Mouse (Mus musculus) MEL-GATA-1-ER (cell line): ENCODE data around the gene Vmn1r6.
"Not testable (repeated sequence)": the region's sequence is repeated elsewhere in the genome, so short reads cannot be mapped to it uniquely, and the experiment has no call there.

ENCODE experiments used
- DNase-seq: peaks from one replicate; pipeline ENCODE4 v3.0.0-alpha.2; 2012; ENCODE audit warnings: low read depth; ENCODE audit errors: extremely low read depth

Vmn1r6 gene

DNA sequence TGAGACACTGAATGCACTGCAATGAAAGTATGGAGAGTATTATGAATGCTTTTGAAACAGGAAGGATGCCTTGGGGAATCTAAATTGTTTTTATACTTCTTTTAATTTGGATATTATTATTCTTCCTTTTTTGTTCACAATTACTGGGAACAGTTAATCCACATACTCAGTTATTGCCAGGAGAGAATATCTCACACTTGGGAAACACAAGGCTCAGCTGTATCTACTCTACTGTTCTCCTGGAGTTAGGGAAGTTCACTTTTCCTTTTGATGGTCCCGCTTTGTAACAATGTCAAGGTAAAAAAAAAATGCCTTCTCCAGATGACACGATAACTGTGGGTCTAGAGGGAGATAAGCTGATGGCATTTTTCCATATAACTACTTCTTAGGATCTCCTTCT lies at the start of gene Vmn1r6:
Gene Vmn1r6 (plus strand): TSS at position 301 of the 400 bp plus-strand sequence.
- no peak for DNase-seq

DNA sequence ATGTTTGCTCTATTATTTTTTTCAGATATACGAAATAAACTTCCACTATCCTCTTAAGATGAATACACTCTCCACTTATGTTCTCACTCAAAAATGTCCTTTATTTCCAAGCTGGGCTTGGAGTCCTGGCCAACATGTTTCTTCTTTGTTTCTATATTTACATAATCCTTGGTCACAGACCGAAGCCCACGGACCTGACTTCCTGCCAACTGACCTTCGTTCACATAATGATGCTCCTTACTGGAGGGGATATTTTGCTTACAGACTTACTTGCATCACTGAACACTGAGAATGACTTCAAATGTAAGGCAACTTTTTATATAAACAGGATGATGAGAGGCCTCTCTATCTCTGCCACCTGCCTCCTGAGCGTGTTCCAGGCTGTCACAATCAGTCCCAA lies 40.6 kb upstream of the Vmn1r6 start:
- no peak for DNase-seq

GRCm38 (mm10) chr6:56969973-56970372 lies 27.1 kb upstream of the Vmn1r6 start, which contains the start of gene Vmn1r5:
Gene Vmn1r5 (plus strand): TSS chr6:56970273.
- no peak for DNase-seq

DNA sequence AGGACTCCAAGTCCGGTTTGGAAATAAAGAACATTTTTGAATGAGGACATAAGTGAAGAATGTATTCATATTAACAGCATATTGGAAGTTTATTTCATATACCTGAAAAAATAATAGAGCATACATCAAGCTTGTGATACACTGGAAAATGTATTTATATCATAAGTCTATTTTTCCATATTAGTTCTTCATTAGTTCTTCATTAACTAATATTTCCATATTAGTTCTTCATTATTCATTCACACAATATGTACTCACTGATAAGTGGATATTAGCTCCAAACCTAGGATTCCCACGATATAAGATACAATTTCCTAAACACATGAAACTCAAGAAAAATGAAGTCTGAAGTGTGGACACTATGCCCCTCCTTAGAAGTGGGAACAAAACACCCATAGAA lies 28.2 kb downstream of the Vmn1r6 start, which contains the start of gene Vmn1r7:
Gene Vmn1r7 (minus strand): TSS at position 101 of the 400 bp plus-strand sequence.
- DNase-seq: not testable (repeated sequence)

DNA sequence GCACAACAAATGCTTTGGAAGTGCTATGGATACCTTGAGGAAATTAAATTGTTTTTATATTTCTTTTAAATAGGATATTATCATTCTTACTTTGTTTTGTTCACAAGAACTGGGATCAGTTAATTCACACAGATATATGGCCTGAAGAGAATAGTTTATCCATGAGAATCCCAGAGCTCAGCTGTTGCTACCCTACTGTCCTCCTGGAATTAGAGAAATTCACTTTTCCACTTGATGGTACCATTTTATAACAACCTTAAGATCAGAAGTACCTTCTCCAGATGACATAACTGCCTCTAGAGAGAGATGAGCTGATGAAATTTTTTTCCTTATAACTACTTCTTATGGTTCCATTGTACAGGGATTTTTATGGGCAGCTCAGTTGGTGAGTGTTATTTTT lies 34.9 kb downstream of the Vmn1r6 start, which contains the start of gene Vmn1r8:
Gene Vmn1r8 (plus strand): TSS at position 301 of the 400 bp plus-strand sequence.
- no peak for DNase-seq

- no peak for DNase-seq
Observed at GRCm38 (mm10) chr6:57034674-57035073, 37.6 kb downstream of the Vmn1r6 start.
